Mouse (Mus musculus) testis, postnatal 14 days (tissue): ENCODE measurements around the gene Slc2a4.
"Not testable (repeated sequence)": the region's sequence is repeated elsewhere in the genome, so short reads cannot be mapped to it uniquely, and the experiment has no call there.

ENCODE experiments used
- DNase-seq: peaks from one replicate; pipeline ENCODE4 v3.0.0; 2021; ENCODE audit warnings: low spot score

Gene Slc2a4

GRCm38 (mm10) chr11:69970775-69971174 lies 22.8 kb upstream of the Slc2a4 start:
- DNase-seq: no peak

DNA sequence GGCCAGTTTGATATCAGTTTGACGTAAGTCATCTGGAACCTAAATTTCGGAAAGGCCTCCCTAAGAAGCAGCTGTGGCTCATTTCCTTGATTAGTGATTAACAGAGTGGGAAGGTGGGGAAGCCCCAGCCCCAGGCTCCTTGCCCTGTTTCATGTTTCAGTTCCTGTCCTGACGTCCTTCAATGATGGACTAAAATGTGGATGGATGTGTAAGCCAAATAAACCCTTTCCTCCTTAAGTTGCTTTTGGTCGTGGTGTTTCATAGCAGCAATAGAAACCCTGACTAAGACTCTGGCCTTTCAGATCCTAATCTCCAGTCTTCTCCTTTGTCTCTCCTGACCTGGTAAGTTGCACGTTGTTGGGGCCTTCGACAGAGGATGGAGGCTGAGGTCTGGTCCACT lies 22.2 kb upstream of the Slc2a4 start:
- DNase-seq: no peak

DNA sequence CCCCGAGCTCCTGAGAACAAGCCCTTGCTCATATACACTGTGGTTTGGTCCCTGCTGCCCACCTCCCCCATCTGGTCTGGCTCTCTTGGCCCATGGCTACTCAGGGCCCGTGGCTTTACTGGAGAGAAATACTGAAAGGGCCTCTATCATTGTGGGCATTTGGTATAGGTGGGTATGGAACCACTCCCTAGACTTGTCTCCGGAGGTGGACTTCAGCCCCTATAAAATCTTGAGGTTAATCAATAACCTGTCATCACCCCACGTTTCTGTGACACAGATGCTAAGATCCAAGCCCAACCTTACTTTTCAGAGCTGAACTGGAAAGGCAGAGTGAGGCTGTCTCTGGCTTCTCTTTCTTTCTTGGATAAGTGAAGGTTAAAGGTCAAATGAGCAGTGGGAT lies 20.8 kb upstream of the Slc2a4 start:
- no peak for DNase-seq

- no peak for DNase-seq
Observed at GRCm38 (mm10) chr11:69966860-69967517, 19.0 kb upstream of the Slc2a4 start.

- peak; percentile 59 for DNase-seq
Observed at GRCm38 (mm10) chr11:69966006-69966859, 18.2 kb upstream of the Slc2a4 start.

GRCm38 (mm10) chr11:69965271-69966005 lies 17.4 kb upstream of the Slc2a4 start:
- no peak for DNase-seq

GRCm38 (mm10) chr11:69964650-69965270 lies 16.8 kb upstream of the Slc2a4 start, which contains the start of gene Cldn7:
Cldn7 (plus strand) TSS chr11:69964779.
- no peak for DNase-seq

DNA sequence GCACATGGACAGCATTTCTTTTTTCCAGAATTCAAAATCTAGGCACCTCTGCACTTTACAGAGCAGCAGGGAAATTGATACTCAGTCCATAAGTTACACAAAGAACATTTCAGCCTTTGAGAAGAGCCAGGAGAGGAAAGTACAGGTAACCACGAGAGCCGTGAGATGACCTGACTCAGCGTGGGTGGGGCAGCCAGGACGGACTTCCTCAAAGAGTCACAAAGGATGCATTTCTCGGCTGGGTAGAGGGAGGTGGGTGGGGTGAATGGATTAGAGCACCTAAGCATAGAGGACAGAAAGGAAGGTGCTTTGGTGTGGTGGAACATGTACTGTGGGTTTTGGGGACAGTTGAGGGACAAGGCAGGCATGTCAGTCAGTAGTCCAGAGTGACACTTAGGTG lies 13.9 kb upstream of the Slc2a4 start:
- DNase-seq: no peak

GRCm38 (mm10) chr11:69960616-69961015 lies 12.6 kb upstream of the Slc2a4 start:
- DNase-seq: no peak

DNA sequence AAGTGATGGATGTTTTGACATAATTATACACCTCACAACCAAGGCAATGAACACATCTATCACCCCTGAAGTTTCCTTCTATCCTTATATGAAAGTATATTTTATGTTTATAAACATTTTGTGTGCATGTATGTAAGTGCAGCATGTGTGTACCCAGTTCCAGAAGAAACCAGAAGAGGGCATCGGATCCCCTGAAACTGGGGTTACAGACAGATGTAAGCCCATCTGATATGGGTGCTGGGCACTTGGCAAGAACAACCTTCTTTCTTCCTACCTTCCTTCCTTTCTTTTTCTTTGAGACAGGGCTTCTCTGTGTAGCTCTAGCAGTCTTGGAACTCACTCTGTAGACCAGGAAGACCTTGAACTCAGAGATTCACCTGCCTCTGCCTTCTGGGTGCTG lies 8.2 kb upstream of the Slc2a4 start:
- no peak for DNase-seq

DNA sequence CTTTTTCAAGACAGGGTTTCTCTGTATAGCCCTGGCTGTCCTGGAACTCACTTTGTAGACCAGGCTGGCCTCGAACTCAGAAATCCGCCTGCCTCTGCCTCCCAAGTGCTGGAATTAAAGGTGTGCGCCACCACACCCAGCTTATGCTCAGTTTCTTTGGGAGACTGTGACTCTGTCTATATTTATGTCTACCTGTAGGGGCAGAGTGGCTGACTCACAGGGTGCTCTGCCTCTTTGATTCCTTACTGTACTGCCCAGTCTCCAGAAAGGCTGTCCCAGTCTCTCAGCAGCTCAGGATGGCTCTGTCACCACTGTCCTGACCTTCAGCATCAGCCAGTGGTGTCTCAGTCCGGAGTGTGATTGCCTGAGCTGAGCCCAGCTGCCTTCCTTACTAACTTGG lies 7.6 kb upstream of the Slc2a4 start:
- DNase-seq: not testable (repeated sequence)

DNA sequence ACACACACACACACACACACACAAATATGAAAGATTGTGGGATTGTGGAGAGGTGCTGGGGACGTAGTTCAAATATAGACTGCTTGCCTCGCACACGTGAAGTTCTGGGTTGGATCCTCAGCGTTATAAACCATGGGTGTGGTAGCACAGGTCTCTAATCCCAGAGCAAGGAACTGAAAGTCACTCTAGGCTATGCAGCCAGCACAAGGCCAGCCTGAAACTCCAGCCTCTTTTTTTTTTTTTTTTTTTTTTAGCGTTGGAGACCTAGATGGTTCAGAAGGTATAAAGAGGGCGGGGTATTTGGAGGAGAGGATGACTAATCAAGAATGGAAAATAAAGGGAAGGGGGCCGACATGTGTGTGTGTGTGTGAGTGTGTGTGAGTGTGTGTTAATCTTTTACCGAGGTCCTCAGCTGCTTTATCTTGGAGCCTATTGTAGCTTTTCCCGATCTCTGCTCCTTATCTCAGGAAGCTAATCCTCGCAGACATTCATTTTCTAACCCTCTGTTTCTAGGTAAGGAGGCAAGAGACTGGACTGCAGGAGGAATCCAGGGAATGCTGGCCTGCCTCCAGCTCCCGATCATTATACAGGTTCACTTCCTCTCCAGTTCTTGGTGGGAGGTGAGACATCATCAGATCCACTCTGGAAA lies 5.4 kb upstream of the Slc2a4 start:
- DNase-seq: no peak

- DNase-seq: no peak
Observed at GRCm38 (mm10) chr11:69952274-69952673, 4.3 kb upstream of the Slc2a4 start.

GRCm38 (mm10) chr11:69950807-69951459 lies 2.9 kb upstream of the Slc2a4 start:
- DNase-seq: no peak

DNA sequence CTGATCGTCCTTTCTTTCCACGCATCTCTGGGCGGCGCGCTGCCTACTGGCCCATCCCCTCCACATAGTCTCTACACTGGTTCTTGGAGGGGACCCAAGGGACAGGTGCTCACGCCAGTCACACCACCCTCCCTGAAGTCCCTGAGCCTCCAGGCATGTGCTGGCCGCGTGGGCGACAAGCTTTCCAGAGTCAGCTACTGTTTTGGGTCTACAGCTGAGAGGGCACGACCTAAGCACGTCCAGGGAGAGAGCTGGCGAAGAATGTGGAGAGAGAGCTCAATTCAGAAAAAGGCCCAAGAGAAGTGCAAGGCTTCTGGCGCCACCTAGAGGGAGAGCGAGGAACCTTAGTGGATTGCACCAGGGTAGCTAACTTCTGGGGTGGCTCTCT lies 769 bp upstream of the Slc2a4 start:
- DNase-seq: peak; percentile 84

DNA sequence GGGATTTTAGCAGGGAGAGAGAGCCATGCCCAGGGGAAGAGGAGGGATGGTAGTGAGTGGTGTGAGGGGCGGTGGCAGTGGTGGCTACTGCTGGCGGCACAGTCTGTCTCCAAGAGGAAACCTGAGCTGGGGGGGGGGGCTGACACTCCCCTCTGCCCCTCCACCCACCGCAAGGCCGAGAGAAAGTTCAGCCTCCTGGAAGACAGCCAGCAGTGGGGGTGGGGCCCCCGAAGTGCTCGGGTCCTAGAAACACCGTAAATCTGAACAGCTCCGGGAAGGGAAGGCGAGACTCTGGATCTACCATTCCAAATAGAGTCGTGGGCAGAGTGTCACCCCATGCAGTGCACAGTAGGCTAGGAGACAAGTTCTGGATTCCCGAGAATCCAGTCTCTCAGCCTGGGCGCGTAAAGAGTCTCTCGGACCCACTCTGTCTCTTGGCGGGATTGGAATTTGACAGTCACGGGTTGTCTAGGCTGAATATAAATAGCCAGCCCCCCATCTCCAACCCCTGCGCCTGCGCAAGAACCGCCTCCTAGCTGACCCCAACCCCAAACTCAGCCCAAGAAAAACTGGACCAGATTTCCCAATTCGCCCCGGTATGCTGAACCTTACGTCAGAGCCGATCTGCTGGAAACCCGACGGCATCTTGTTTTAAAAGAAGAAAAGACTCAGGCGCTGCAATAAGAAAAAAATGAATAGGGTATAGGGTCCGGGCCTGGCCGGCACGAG lies 487 bp downstream of the Slc2a4 start:
- no peak for DNase-seq

DNA sequence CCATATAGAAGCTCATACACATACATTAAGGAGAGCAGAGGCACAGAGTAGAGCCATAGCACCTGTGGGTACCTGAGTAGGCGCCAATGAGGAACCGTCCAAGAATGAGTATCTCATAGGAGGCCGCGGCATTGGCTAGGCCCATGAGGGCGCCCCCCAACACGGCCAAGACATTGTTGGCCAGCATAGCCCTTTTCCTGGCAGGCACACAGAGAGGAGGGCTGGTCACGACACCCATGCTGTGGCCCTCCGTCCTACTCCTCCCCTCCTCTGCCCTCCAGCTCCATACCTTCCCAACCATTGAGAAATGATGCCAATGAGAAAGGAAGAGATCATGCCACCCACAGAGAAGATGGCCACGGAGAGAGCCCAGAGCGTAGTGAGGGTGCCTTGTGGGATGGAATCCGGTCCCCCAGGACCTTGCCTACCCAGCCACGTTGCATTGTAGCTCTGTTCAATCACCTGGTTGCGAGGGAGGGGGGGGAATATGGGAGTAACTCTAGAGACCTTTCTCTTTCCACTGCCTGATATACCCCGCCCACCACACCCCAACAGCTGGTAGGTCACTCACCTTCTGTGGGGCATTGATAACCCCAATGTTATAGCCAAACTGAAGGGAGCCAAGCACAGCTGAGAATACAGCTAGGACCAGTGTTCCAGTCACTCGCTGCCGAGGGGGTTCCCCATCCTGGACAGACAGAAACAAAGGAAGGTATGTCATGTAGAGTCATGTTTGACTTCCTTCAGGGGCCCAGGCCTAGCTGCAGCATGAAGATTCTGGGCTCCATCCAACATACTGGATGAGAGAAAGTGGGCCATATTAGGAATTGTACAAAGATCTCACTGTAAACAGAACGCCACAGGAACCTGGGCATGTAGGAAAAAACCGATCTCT lies 1.7 kb downstream of the Slc2a4 start:
- no peak for DNase-seq

DNA sequence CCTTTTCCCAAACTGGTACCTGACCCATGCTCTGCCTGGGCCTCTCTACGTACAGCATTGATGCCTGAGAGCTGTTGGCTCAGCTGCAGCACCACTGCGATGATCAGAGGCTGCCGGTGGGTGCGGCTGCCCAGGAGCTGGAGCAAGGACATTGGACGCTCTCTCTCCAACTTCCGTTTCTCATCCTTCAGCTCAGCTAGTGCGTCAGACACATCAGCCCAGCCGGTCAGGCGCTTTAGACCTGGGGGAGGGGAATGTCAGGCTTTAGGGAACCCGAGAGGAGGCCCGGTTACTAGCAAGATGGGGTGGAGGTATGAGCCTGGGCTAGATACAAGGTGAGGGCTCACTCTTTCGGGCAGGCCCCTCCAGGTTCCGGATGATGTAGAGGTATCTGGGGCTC lies 2.8 kb downstream of the Slc2a4 start:
- DNase-seq: no peak

GRCm38 (mm10) chr11:69940962-69941361 lies 7.0 kb downstream of the Slc2a4 start:
- no peak for DNase-seq

GRCm38 (mm10) chr11:69939731-69940130 lies 8.3 kb downstream of the Slc2a4 start:
- no peak for DNase-seq
